Mouse (Mus musculus) cortical plate, adult 2 months (tissue): ENCODE measurements around the gene Vps37b.

Experiments used
- CTCF ChIP-seq: fragments of 200-500 bp; IDR thresholded peaks from 2 replicates; pipeline ENCODE4 v1.5.1; 2011; ENCODE audit warnings: mild to moderate bottlenecking, control low read depth, low read length; ENCODE audit not compliant: insufficient read depth; ENCODE audit errors: extremely low read depth
- POLR2A ChIP-seq: fragments of 200-500 bp; IDR thresholded peaks from 2 replicates; pipeline ENCODE4 v1.6.1; 2011; ENCODE audit warnings: mild to moderate bottlenecking, low read length, control low read depth; ENCODE audit not compliant: insufficient read depth; ENCODE audit errors: extremely low read depth

DNA sequence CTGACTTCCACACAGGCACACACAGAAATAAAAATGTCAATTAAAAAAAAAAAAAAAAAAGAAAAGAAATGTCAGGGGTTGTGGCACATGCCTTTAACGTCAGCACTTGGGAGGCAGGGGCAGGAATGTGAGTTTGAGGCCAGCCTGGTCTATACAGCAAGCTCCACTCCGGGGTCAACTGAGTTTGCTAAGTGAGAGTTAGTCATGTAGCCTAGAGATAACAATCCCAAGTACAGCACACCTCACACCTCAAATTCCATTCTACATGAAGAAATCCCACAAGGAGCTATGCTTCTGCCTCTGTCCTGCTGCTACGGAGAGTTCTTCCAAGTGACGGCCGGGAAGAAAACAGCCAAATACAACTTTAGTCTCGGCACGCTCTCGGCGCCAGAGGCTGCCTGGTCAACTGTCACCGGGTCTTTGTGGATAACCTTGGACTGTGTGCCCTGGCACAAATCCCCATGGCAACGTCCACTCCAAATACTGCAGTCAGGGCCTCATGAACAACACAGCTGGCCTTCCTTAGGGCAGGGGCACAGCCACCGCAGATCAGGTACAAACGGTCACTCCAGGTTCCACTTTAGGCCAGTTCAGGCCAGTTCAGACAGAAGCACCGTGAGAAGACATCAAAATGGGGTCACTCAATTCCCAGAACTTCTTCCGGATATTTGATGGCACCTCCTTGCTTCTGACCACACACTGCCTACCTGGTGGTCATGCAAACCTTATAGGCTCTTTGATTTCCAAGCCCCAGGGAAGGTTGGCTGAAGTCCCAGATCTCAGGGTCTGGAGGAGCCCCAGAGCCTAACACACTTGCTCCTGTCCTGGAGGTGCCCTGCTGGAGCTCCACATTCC is 6.3 kb downstream of the Vps37b start:
- TF ChIP-seq CTCF (no peak), POLR2A (no peak)
